Mouse (Mus musculus) right cerebral cortex, adult 18-20 months (tissue): ENCODE data around the gene Lmbr1l.
"Not testable (repeated sequence)": the region's sequence is repeated elsewhere in the genome, so short reads cannot be mapped to it uniquely, and the experiment has no call there.

Experiments used
- DNase-seq: peaks from one replicate; pipeline ENCODE4 v3.0.0; 2022; ENCODE audit warnings: mixed read lengths

The Lmbr1l gene

GRCm38 (mm10) chr15:98934217-98934839 lies 16.3 kb upstream of the Lmbr1l start, which contains the start of gene Tuba1b:
TSS of gene Tuba1b (minus strand) at chr15:98934565.
- peak; percentile 95 for DNase-seq

DNA sequence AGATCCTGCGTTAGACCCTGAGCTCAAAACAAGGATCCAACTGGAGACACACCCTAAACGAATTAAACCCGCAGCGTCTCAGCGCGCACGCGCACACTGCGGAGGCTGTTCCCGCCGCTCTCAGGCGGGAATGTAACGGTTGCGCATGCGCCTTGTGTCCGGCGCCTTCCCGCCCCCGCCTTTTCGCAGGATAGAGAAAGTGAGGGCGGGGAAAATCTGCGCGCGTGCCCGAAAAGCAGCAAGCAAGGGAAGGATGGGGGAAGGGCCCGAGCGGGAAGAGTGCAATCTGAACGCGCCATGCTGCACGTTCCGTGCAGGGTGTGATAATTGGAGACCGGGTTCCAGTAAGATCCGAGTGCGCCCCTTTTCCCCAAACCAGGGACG lies 15.8 kb upstream of the Lmbr1l start:
- peak; percentile 96 for DNase-seq

- DNase-seq = not testable (repeated sequence)
These were observed 15.1 kb upstream of the Lmbr1l start for GRCm38 (mm10) chr15:98933004-98933671.

DNA sequence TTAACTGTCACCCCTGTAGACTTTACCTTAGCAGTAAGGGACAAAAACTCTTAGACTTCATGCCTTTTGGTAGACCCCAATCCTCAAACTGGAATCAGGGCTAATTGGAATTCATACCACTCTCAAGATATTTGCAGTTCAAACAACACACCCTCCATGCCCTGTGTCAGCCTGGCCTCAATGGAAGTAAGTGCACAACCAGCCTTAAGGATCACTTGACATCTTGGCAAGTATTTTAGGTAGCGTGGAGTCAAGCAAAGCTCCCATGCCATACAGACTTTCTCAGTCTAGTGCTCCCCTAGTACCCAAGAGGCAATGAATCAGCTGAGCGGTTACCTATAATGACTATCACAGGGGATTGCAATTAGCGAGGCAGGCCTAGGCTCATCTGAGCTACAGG lies 13.0 kb upstream of the Lmbr1l start:
- no peak for DNase-seq

DNA sequence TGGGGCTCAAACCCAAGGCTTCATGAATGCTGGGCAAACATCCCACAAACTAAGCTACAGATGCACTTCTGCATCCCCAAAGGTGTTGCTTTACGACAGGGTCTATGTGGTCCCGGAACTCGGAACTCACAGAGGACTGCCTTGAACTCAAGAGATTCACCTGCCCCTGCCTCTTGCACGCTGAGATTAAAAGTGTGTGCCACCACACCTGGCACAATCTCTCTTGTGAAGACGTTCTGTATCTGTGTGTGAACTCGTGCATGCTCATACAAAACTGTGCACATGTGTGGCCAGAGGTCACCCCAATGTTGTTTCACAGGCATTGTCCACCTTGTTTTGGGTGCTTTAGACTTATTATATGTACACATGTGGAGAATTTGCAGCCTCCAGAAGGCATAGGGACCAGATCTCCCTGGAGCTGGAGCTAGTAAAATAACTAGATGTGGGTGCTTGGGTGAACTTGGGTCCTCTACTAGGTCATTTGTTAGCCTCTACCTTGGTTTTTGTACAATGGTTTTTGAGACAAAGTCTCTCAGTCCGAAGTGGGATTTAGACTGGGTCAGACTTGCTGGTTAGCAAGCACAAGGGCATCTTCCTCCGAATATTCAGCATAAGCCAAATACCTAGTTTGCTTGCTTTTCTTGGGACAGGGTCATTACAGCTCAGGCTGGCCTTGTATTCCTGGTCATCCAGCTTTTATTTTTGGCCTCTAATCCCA lies 12.1 kb upstream of the Lmbr1l start:
- DNase-seq = no peak

GRCm38 (mm10) chr15:98928598-98929240 lies 10.7 kb upstream of the Lmbr1l start:
- DNase-seq = peak; percentile 80

DNA sequence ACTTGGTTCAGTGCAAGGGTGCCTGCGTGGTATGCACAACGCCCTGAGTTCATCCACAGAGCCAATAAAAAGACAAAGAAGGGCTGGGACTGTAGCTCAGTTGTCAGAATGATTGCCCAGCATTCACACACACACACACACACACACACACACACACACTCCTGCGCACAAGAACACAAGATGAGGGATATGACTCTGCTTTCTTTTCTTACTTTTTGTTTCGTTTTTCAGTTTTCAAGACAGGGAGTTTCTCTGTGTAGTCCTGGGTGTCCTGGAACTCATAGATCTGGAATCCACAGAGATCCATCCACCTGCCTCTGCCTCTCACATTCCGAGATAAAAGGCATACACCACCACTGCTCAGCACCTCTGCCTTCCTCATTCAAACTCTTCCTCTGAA lies 9.5 kb upstream of the Lmbr1l start:
- DNase-seq = no peak

- DNase-seq = no peak
These were observed 6.7 kb upstream of the Lmbr1l start for GRCm38 (mm10) chr15:98924682-98925081.

DNA sequence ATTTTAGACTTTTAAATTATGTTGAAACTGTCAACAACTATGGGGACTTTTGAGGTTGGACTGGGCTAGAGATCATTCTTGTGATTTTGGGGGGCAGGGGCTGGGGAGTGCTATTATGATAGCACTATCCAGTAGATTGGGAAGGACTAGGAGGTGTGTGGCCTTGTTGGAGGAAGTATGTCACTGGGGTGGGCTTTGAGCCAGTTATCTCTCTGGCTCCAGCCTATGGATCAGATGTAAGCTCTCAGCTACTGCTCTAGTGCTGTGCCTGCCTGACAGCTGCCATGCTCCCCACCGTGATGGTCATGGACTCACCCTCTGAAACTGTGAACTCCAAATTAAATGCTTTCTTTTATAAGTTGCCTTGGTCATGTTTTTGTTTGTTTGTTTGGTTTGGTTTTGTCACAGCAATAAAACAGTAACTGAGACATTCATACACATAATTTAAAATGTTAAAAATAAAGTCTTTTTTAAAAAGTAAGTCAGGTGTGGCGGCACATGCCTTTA lies 5.1 kb upstream of the Lmbr1l start:
- no peak for DNase-seq

GRCm38 (mm10) chr15:98922581-98922980 lies 4.5 kb upstream of the Lmbr1l start:
- DNase-seq = no peak

DNA sequence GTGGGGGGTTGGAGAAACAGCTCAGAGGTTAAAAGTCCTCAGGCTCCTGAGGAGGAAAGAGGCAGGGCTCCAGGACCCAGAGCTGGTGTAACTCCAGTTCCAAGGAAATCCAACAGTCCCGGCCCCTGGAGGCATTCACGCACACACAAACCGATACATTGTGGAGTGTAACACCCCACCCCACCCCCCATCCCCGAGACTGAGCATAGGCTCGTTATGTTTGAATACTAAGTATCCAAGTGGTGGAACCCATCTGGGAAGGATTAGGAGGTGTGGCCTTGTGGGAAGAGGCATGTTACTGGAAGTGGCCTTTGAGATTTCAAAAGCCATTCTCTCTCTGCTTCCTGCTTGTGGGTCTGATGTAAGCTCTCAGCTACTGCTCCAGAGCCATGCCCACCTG lies 3.5 kb upstream of the Lmbr1l start:
- DNase-seq = no peak

GRCm38 (mm10) chr15:98918499-98918895 lies 466 bp upstream of the Lmbr1l start:
- not testable (repeated sequence) for DNase-seq

- DNase-seq = no peak
These were observed 940 bp downstream of the Lmbr1l start for GRCm38 (mm10) chr15:98917091-98917490.

DNA sequence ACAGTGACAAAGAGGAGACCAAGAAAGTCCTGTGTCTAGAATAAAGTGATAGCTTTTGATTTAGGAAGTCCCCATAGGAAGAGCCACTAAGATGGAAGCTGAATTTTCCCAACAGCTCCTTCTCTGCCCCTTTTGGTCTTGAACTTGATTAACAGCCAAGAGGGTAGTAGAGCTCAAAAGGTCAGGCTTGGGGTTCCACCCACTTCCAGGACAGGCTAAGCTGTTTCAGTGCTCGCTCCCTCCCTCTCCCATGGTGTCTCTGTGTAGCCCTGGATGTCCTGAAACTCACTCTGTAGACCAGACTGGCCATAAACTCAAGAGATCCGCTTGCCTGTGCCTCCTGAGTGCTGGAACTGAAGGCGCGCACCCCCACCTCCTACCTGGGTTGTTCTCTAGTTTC lies 2.0 kb downstream of the Lmbr1l start:
- DNase-seq = no peak

GRCm38 (mm10) chr15:98914903-98915302 lies 3.1 kb downstream of the Lmbr1l start:
- DNase-seq = no peak

DNA sequence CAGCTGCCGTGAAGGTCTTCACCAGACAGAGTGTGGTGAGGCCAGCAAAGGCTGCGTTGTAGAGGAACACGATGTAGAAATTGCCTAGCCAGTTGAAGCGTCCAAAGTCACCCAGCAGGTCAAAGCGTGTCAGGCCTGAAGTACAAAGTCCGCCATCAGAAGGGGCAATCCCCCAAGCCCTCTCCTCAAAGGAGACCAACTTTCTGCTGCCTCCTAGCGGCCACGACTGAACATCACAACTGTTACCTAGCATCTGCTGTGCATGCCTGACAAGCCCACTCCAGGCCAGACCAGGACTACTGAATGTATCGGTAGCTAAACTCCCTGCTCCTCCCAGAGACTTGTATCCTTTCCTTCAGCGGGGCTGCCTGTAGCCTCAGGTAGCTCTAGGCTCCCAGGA lies 13.3 kb downstream of the Lmbr1l start:
- no peak for DNase-seq

GRCm38 (mm10) chr15:98902600-98902999 lies 15.4 kb downstream of the Lmbr1l start:
- DNase-seq = no peak

- DNase-seq = no peak
These were observed 16.5 kb downstream of the Lmbr1l start for GRCm38 (mm10) chr15:98901530-98901929.

DNA sequence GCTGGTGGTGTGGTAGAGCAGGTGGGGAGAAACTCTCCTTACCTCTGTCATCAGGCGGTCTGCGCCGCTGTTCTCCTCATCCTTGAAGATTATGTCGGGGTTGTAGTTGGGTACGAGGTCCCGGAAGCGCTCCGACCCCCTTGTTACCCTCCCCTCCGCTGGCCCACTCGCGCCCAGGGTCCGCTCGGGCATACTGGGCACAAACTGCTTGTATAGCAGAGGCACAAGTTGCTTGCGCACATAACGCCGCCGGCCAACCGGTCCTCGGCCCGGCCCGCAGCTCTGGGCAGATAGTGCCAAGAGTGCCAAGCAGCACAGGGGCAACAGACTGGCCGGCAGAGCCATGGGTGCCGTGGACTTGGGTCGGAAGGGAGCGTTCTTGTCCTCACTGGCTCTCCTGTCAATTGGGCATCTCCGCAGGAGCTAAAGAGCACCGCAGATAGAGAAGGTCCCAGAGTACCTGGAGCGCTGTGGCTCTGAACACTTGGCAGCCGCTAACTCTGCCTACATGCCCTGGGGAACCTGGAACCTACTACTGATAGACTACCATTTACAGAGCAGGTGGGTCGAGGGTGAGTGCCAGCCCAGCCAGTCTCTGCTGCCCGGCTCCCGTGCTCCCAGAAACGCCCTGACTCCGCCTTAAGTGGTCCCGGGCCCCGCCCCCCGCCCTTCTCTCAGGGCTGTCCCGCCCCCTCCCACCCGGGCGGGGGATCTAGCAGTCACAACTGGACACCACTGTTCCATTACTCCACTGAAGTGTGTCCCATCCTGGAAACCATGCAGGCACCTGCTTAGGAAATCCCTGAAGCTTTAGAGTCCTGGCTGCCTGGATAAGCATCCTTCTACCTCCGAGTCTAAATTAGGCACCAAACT lies 19.9 kb downstream of the Lmbr1l start, which contains the start of gene Dhh:
Dhh (minus strand) TSS at position 613 of the 873 bp plus-strand sequence.
- no peak for DNase-seq

DNA sequence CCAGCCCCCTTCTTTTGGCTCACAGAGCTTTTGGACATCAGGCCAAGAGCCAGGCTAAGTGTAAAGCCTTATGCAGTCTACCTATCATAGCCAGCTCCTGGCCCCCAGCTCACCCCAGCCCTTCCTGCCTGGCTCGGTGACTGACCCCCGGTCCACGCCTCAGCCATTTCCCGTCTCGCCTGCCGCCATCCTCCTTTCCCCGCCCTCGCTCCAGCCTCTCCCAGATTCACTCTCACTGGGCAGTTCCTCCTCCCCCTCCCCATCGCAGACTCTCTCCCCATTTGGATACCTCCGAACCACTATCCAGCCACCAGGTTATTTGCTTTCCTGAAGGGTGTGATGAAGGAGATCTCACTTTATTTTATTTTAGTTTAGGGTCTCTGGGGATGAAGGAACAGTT lies 20.5 kb downstream of the Lmbr1l start:
- DNase-seq = no peak

DNA sequence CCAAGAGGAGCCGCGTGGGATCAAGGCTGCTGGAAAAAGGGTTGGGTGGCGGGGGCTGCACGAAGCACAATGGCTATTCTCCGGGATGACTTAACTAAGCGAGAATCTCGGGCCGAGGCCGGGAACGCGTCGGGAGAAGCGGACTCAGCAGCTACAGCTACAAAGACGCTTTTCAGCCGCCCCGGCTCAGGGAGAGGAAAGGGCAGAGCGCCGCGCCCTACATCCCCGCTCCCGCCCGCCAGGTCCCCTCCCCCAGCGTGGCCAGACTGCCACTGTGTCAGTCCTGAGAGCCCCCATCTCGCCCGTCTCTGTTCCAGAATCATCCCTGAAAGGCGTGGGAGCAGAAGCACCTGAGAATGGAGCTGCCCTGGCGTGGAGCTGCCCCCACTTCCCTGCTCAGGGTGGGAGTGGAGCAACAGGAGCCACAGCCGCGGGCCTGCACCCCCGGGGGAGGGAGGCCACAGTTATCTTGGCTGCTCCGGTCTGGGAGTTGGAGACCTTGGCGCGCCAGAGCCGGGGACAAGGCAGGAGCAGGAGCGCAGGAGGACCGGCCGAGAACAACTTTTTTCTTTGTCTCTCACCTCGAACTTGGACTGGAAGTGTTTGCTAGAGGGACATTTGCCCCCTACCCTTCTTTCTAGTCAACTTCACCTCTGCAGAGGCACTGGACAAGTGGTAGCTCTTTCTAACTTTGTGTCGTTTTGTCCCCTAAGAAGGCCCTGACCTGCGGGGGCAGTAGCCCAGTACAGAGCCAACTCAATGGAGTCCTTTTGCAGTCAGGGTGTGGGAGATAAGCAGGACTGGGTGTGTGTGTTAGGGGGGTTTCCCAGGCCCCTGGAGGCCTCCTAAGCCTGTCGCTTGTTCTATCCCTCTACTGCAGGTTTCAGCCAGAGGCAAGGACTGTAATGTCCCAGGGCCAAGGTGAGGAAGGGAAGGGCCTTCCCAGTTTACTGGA lies 22.1 kb downstream of the Lmbr1l start:
- no peak for DNase-seq
